Mouse (Mus musculus) thymus, postnatal 10 days (tissue): ENCODE measurements at regions not wholly inside any gene's neighbourhood (a gene's known extent, or its start where the extent isn't known, plus 50 kb on each side); places are given as distances from the start of the nearest gene placed in this dataset.

Source experiments
- DNase-seq, 2 experiments: peaks; one replicate each; pipeline ENCODE4 v3.0.0; 2021; ENCODE audit warnings: low spot score in 2 of 2

DNA sequence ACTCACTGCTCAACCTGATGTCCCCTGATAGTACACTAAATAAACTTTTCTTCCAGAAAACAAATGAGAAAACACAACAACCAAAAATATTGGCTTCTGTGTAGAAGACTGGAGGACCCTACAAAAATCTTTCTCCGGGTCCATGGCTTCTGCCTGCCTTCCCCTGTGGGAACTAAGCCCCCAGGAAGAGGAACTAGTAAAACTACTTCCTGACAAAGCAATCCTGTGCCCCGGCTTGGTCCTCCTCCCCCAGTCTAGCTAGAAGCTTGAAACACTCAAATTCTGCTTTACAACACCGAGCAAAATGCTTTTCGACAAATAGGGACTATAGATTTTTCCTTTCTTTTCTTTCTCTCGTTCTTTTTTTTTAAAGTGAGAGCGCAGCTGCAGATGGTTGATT, 51.3 kb upstream of the Mki67 start:
- no peak for DNase-seq

DNA sequence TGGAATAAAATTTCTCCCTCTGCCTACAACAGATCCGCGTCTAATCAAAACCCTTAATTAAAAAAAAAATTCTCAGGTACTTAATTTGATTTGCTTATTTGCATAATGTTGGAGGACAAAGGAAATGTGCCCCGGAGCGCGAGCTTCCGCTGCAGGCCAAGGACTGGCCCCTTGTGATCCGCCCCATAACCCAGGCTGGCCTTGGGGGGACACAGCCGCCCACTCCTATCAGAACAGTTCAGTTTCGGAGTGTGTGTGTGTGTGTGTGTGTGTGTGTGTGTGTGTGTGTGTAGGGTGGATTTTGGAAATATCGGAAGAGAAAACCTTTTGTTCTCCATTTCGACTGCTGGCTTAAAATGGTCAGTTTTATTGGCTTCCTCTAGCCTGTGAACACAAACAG, 51.9 kb upstream of the Mki67 start:
- DNase-seq = no peak

DNA sequence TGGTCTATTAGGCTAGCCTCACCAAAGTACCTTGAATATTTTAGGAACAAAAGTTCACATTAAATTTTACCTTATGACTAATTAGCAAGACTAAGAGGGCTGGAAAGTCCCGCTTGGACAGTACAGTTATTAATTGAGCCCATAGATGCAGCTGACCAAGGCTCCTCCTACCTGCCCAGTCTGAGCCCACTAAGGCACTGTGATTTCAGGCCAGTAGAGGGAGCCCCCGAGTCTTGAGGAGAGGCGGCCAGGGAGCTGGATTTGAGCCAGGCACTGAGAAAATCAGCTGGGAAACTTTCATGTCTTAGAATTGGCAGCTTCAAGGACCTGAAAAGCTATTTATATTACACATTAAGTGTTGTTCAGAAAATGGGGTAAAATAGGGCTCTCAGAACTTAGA, 52.4 kb upstream of the Mki67 start:
- peak; percentile 39 to 64 for DNase-seq

DNA sequence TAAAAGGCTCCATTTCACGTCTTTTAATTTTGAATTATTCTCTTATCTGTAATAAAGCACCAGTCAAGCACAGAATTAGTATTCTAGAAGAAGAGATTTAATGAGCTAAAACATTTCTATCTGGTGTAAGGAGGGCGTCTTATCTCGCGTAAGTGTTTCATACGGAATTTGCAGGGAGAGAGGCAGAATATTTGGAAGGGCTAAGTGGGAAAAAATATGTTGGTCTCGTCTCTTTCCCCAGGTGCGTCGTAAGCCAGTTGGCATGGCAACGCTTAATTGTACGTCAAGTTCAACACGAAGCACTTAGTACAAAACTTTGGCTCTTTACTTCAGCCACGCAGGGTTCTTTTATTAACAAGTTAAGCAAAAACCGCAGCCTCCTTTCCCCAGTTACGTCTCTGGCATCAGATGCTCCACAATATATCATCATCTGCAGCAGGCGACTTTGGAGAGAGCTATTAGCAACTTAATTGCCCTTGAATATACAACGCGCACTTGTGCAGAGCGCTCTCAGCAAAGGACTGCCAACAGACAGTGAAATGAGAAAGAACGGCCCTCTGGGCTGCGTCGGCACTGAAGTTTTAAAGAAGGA, 53.0 kb upstream of the Mki67 start:
- no peak for DNase-seq

- no peak for DNase-seq
Measured at GRCm38 (mm10) chr7:135770051-135770450, 53.9 kb upstream of the Mki67 start.

GRCm38 (mm10) chr7:135775832-135776433, 59.8 kb upstream of the Mki67 start:
- DNase-seq = no peak

- no peak for DNase-seq
Measured at GRCm38 (mm10) chr7:135790167-135790566, 74.0 kb upstream of the Mki67 start.

DNA sequence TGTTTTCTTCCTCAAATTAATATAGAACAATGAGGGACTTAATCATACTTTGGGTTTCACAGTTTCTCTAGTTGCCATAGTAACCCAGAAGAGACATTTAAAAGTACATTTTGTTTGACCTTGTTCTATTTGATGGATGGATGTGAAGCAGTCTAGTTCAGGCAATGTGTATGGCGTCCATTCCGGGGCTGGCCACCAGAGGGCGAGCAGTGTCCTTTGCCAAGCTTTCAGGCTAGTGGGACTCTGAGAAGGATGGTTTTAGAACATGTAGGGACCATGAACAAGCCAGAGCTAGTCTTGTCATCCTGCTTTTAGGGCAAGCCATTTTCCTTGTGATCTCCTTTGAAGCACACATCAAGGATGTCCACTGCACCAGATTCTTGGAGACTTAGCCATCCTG, 74.8 kb upstream of the Mki67 start:
- peak in 1 of 2 experiments; percentile 58 for DNase-seq

DNA sequence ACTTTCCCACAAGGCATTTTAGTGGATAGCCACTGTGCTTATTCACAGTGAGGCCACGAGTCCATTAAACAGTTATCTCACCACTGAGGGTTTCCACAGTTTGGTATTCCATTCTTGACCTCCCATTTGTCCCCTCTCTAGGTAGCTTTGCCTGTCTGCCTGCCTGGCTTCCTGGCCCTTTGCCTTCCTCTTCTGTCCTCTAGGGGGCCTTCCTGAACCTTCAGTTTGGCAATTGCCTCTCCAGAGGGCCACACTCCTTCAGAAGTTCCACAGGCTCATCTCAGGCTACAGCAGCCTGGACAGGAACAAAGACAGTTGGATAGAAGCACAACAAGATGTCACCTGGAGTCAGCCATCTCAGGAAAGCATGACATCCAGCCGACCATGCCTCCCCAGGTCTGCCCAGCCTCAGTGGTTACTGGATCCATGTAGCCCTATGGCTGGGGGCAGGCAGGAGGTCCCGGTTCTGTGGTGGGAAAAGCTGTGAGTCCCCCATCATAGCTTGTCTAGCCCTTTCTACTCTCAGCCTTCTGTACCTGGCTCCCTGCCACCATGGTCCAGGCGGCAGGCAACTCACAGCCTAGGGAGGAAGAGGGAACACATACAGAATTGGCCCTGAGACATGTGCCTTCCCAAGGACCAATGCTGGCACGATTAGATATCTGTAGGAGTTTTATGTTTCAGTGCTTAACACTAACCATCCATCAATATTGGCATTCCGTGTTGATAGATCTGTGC, 76.0 kb upstream of the Mki67 start:
- no peak for DNase-seq

DNA sequence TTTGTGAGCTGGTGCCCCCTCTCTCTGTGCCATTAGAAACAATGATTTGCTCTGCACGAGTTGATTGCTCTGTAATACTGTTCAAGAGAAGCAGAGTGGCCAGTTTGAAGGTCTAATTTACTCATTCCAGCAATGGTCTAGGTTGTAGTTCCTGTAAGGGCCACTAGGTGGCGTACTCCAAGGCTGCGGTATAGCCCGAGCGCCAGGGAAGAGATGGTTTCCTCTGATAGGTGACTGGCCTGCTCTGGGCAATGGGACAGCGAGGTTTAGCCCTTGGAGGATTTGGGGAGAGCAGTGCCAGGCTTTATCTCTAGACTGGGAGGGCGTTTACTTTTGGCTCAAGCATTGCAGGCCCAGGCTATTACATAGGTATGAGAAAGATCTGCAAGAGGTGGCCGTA, 76.8 kb upstream of the Mki67 start:
- DNase-seq = peak; percentile 5 to 50

GRCm38 (mm10) chr7:135794238-135794637, 78.1 kb upstream of the Mki67 start:
- no peak for DNase-seq

DNA sequence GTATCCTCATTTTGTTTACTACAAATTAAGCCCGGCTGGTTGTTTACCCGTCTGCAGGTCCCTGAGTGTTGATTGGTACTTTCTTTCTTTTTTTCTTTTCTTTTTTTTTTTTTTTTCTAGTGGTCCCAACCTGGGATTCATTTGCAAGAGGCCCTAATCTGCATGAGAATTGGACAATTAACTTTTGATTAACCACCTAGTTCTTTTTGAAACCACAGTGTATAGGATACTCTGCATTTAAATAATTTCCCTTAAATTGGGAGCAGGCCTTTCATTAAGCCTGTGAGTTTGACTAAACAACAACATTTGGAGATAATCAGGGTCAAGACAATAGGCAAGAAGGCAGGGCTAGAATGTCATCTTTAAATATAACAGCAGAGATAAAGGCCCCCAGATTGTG, 78.5 kb upstream of the Mki67 start:
- DNase-seq = no peak

GRCm38 (mm10) chr7:135798441-135798840, 82.3 kb upstream of the Mki67 start:
- DNase-seq = no peak

- DNase-seq = no peak
Measured at GRCm38 (mm10) chr7:135802598-135803121, 86.5 kb upstream of the Mki67 start.

GRCm38 (mm10) chr7:135804730-135805129, 88.6 kb upstream of the Mki67 start:
- DNase-seq = no peak

GRCm38 (mm10) chr7:135806139-135806538, 90.0 kb upstream of the Mki67 start:
- DNase-seq = no peak

GRCm38 (mm10) chr7:135806673-135807072, 90.5 kb upstream of the Mki67 start:
- no peak for DNase-seq

DNA sequence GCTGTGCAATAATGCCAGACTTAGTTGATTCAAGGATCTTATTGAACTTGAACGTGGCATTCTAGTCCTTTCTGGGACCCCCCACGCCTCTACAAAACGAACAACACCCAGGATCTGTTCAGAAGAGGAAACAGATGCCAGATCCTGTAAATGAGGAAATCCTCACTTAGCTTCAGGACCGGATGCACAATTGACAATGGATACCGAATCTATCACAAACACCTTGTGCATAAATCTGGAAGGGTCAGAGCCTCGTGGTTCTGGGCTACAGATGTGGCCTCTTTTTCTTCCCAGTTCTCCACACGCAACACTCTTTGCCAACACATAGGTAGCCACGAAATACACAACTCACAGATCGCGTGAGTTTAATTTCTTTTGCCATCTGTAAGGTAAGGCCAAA, 93.0 kb upstream of the Mki67 start:
- no peak for DNase-seq

GRCm38 (mm10) chr7:135809751-135810379, 93.7 kb upstream of the Mki67 start:
- no peak for DNase-seq

GRCm38 (mm10) chr7:135810971-135811370, 94.8 kb upstream of the Mki67 start:
- no peak for DNase-seq

- no peak for DNase-seq
Measured at GRCm38 (mm10) chr7:135813616-135814015, 97.5 kb upstream of the Mki67 start.

- DNase-seq = no peak
Measured at GRCm38 (mm10) chr7:135816191-135816590, 100.0 kb upstream of the Mki67 start.

DNA sequence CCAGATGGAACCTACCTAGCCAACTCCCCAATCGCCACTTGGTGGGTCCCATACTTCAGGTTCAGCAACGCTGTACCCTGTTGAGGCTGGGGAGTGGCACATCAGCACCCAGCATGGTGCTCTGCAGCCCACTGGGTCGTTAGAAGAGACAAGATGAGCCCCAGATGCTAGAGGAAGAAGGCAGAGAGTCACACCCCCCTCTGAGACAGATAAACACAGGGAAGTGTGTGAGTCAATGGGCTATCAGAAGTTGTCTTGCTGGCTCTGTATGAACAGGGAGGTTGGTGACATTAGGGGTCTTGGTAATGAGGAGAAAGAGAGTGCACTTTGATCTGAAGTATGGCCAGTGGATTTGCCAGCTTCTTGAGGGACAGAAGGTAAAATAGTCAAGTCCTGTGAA, 101.7 kb upstream of the Mki67 start:
- DNase-seq = no peak
